Mouse (Mus musculus): ENCODE data around the gene Syngap1.

GRCm38 (mm10) chr17:27021736-27022135 is 80.7 kb downstream of the Syngap1 start:
- no peak for TF ChIP-seq POLR2A (IDR thresholded peaks at IDR 0.05; ENCODE audit: borderline replicate concordance, extremely low read depth, insufficient read depth, insufficient read length, poor library complexity, severe bottlenecking)
- no peak for TF ChIP-seq CTCF (IDR thresholded peaks at IDR 0.05; ENCODE audit: borderline replicate concordance, extremely low read depth, insufficient read depth, insufficient read length)
